Mouse (Mus musculus): ENCODE results near the gene Olfr1475. TPM values are rescaled to one million over a fixed set of nuclear protein-coding genes. Genes with fewer than 3 reads are reported as not detected.
"Not testable (repeated sequence)": the region's sequence is repeated elsewhere in the genome, so short reads cannot be mapped to it uniquely, and the experiment has no call there.

The Olfr1475 gene
- polyA plus RNA-seq (2012; fragmentation: generic; extraction: Trizol) = not detected

GRCm38 (mm10) chr19:13480096-13480495 is at the start of gene Olfr1475:
Gene Olfr1475 (minus strand): TSS chr19:13480196.
- no peak within 1 kb of the TSS for H3K4me2 ChIP-seq (ENCODE audit: low read depth)
- no peaks in the 10 kb centered on the region for H3K36me3 ChIP-seq (ENCODE audit: control insufficient read depth, insufficient read depth)
- TF ChIP-seq USF1 (IDR thresholded peaks at IDR 0.05; ENCODE audit: low read depth) = no peak
- no peak for TF ChIP-seq MYOG (IDR thresholded peaks at IDR 0.05; ENCODE audit: control insufficient read depth in 1 of 3, insufficient read depth in 1 of 3, insufficient read length in 2 of 3, low read depth in 2 of 3)
- no peak for TF ChIP-seq REST (IDR thresholded peaks at IDR 0.05; ENCODE audit: insufficient read depth, insufficient read length)
- no peak for TF ChIP-seq MYOD1 (IDR thresholded peaks at IDR 0.05; ENCODE audit: control insufficient read depth in 1 of 3, insufficient read length in 2 of 3, low read depth in 2 of 3)
- no peak for TF ChIP-seq SRF (IDR thresholded peaks at IDR 0.05; ENCODE audit: control insufficient read depth, insufficient read length, low read depth)
- no peak for TF ChIP-seq CEBPB (IDR thresholded peaks at IDR 0.05; ENCODE audit: insufficient read depth, poor library complexity, severe bottlenecking)
- TF ChIP-seq TCF3 (IDR thresholded peaks at IDR 0.05; ENCODE audit: insufficient read length, low read depth) = no peak
- no peak for TF ChIP-seq POLR2AphosphoS2 (IDR thresholded peaks at IDR 0.05; ENCODE audit: insufficient read length, low read depth)
- no peak for TF ChIP-seq TCF12 (IDR thresholded peaks at IDR 0.05; ENCODE audit: insufficient read depth, poor library complexity, severe bottlenecking)
- H3K79me2 ChIP-seq (ENCODE audit: control insufficient read depth, insufficient read depth) = no peaks in the 10 kb centered on the region
- no peaks in the 10 kb centered on the region for H3K27me3 ChIP-seq (ENCODE audit: control insufficient read depth, insufficient read depth, insufficient read length)
- H3K4me3 ChIP-seq = no peak within 1 kb of the TSS
- H3ac ChIP-seq (ENCODE audit: control insufficient read depth, insufficient read length) = no peak within 1 kb of the TSS

- Histone ChIP-seq H3K36me3 (ENCODE audit: control insufficient read depth, insufficient read depth) (no peaks in the 10 kb centered on the region), H3ac (ENCODE audit: control insufficient read depth, insufficient read length) (no peak within 1 kb of the TSS), H3K27me3 (ENCODE audit: control insufficient read depth, insufficient read depth, insufficient read length) (no peaks in the 10 kb centered on the region), H3K4me3 (no peak within 1 kb of the TSS), H3K79me2 (ENCODE audit: control insufficient read depth, insufficient read depth) (no peaks in the 10 kb centered on the region), H3K4me2 (ENCODE audit: low read depth) (no peak within 1 kb of the TSS)
- no peak for TF ChIP-seq MYOD1 (IDR thresholded peaks at IDR 0.05; ENCODE audit: control insufficient read depth in 1 of 3, insufficient read length in 2 of 3, low read depth in 2 of 3)
- TF ChIP-seq MYOG (IDR thresholded peaks at IDR 0.05; ENCODE audit: control insufficient read depth in 1 of 3, insufficient read depth in 1 of 3, insufficient read length in 2 of 3, low read depth in 2 of 3) = no peak
These were observed 47.6 kb upstream of the Olfr1475 start, which contains the start of gene Olfr1480 for GRCm38 (mm10) chr19:13527613-13528012. Gene Olfr1480 (plus strand): TSS chr19:13527913.

- no peak within 1 kb of the TSS for H3ac ChIP-seq (ENCODE audit: control insufficient read depth, insufficient read length)
- H3K4me3 ChIP-seq = no peak within 1 kb of the TSS
- no peaks in the 10 kb centered on the region for H3K36me3 ChIP-seq (ENCODE audit: control insufficient read depth, insufficient read depth)
- H3K27me3 ChIP-seq (ENCODE audit: control insufficient read depth, insufficient read depth, insufficient read length) = no peaks in the 10 kb centered on the region
- no peak within 1 kb of the TSS for H3K4me2 ChIP-seq (ENCODE audit: low read depth)
- H3K79me2 ChIP-seq (ENCODE audit: control insufficient read depth, insufficient read depth) = no peaks in the 10 kb centered on the region
- TF ChIP-seq E2F4 (IDR thresholded peaks at IDR 0.05; ENCODE audit: insufficient read depth) (no peak), POLR2A (IDR thresholded peaks at IDR 0.05; ENCODE audit: insufficient read length, low read depth) (no peak), MAX (IDR thresholded peaks at IDR 0.05; ENCODE audit: low read depth) (no peak), SRF (IDR thresholded peaks at IDR 0.05; ENCODE audit: control insufficient read depth, insufficient read length, low read depth) (no peak), MYOD1 (IDR thresholded peaks at IDR 0.05; ENCODE audit: control insufficient read depth in 1 of 3, insufficient read length in 2 of 3, low read depth in 2 of 3) (no peak), USF1 (IDR thresholded peaks at IDR 0.05; ENCODE audit: low read depth) (no peak), MYOG (IDR thresholded peaks at IDR 0.05; ENCODE audit: control insufficient read depth in 1 of 3, insufficient read depth in 1 of 3, insufficient read length in 2 of 3, low read depth in 2 of 3) (no peak), POLR2AphosphoS2 (IDR thresholded peaks at IDR 0.05; ENCODE audit: insufficient read length, low read depth) (no peak), TCF3 (IDR thresholded peaks at IDR 0.05; ENCODE audit: insufficient read length, low read depth) (no peak), CEBPB (IDR thresholded peaks at IDR 0.05; ENCODE audit: insufficient read depth, poor library complexity, severe bottlenecking) (no peak), TCF12 (IDR thresholded peaks at IDR 0.05; ENCODE audit: insufficient read depth, poor library complexity, severe bottlenecking) (no peak), REST (IDR thresholded peaks at IDR 0.05; ENCODE audit: insufficient read depth, insufficient read length) (no peak)
These were observed 20.2 kb upstream of the Olfr1475 start, which contains the start of gene Olfr1477 for GRCm38 (mm10) chr19:13500246-13500645. Gene Olfr1477 (plus strand): TSS chr19:13500546.

- not testable (repeated sequence) for H3K4me3 ChIP-seq; H3K27me3 ChIP-seq (ENCODE audit: control insufficient read depth, insufficient read depth, insufficient read length); H3K36me3 ChIP-seq (ENCODE audit: control insufficient read depth, insufficient read depth); H3K79me2 ChIP-seq (ENCODE audit: control insufficient read depth, insufficient read depth); H3K4me2 ChIP-seq (ENCODE audit: low read depth); H3ac ChIP-seq (ENCODE audit: control insufficient read depth, insufficient read length)
These were observed 10.7 kb downstream of the Olfr1475 start, which contains the start of gene Olfr1474 for GRCm38 (mm10) chr19:13469265-13469664. Gene Olfr1474 (plus strand): TSS chr19:13469565.

GRCm38 (mm10) chr19:13455986-13456385 is 24.0 kb downstream of the Olfr1475 start, which contains the start of gene Olfr1472:
Gene Olfr1472 (minus strand): TSS chr19:13456086.
- H3K36me3 ChIP-seq (ENCODE audit: control insufficient read depth, insufficient read depth) = no peaks in the 10 kb centered on the region
- no peak within 1 kb of the TSS for H3K4me3 ChIP-seq
- H3K27me3 ChIP-seq (ENCODE audit: control insufficient read depth, insufficient read depth, insufficient read length) = no peaks in the 10 kb centered on the region
- no peak within 1 kb of the TSS for H3K4me2 ChIP-seq (ENCODE audit: low read depth)
- no peak for TF ChIP-seq E2F4 (IDR thresholded peaks at IDR 0.05; ENCODE audit: insufficient read depth)
- no peak for TF ChIP-seq MAX (IDR thresholded peaks at IDR 0.05; ENCODE audit: low read depth)
- TF ChIP-seq POLR2A (IDR thresholded peaks at IDR 0.05; ENCODE audit: insufficient read length, low read depth) = no peak
- no peak for TF ChIP-seq SRF (IDR thresholded peaks at IDR 0.05; ENCODE audit: control insufficient read depth, insufficient read length, low read depth)
- TF ChIP-seq MYOD1 (IDR thresholded peaks at IDR 0.05; ENCODE audit: control insufficient read depth in 1 of 3, insufficient read length in 2 of 3, low read depth in 2 of 3) = no peak
- H3K79me2 ChIP-seq (ENCODE audit: control insufficient read depth, insufficient read depth) = no peaks in the 10 kb centered on the region
- no peak within 1 kb of the TSS for H3ac ChIP-seq (ENCODE audit: control insufficient read depth, insufficient read length)

GRCm38 (mm10) chr19:13443109-13443508 is 36.9 kb downstream of the Olfr1475 start, which contains the start of gene Olfr1471:
Gene Olfr1471 (plus strand): TSS chr19:13443409.
- not testable (repeated sequence) for H3K79me2 ChIP-seq (ENCODE audit: control insufficient read depth, insufficient read depth); H3K4me2 ChIP-seq (ENCODE audit: low read depth); H3K27me3 ChIP-seq (ENCODE audit: control insufficient read depth, insufficient read depth, insufficient read length); H3K36me3 ChIP-seq (ENCODE audit: control insufficient read depth, insufficient read depth); H3K4me3 ChIP-seq; H3ac ChIP-seq (ENCODE audit: control insufficient read depth, insufficient read length)

Other genes with a start within 250 kb of the Olfr1475 start
- gene Olfr1463, start 248.9 kb downstream of the Olfr1475 start, polyA plus RNA-seq (2012; fragmentation: generic; extraction: Trizol) = not detected
- gene Olfr1465, start 164.7 kb downstream of the Olfr1475 start, polyA plus RNA-seq (2012; fragmentation: generic; extraction: Trizol) = not detected
- not detected for gene Olfr1466, start 141.3 kb downstream of the Olfr1475 start, polyA plus RNA-seq (2012; fragmentation: generic; extraction: Trizol)
- not detected for gene Olfr1467, start 118.0 kb downstream of the Olfr1475 start, polyA plus RNA-seq (2012; fragmentation: generic; extraction: Trizol)
- not detected for gene Olfr1469, start 72.3 kb downstream of the Olfr1475 start, polyA plus RNA-seq (2012; fragmentation: generic; extraction: Trizol)
- gene Olfr1471, start 36.8 kb downstream of the Olfr1475 start, polyA plus RNA-seq (2012; fragmentation: generic; extraction: Trizol) = not detected
- gene Olfr1472, start 24.1 kb downstream of the Olfr1475 start, polyA plus RNA-seq (2012; fragmentation: generic; extraction: Trizol) = not detected
- gene Olfr1474, start 10.6 kb downstream of the Olfr1475 start, polyA plus RNA-seq (2012; fragmentation: generic; extraction: Trizol) = not detected
- gene Olfr1477, start 20.4 kb upstream of the Olfr1475 start, polyA plus RNA-seq (2012; fragmentation: generic; extraction: Trizol) = not detected
- not detected for gene Olfr1480, start 47.7 kb upstream of the Olfr1475 start, polyA plus RNA-seq (2012; fragmentation: generic; extraction: Trizol)
- not detected for gene Olfr1484, start 103.3 kb upstream of the Olfr1475 start, polyA plus RNA-seq (2012; fragmentation: generic; extraction: Trizol)
- not detected for gene Olfr1487, start 137.2 kb upstream of the Olfr1475 start, polyA plus RNA-seq (2012; fragmentation: generic; extraction: Trizol)
- not detected for gene Olfr1489, start 151.4 kb upstream of the Olfr1475 start, polyA plus RNA-seq (2012; fragmentation: generic; extraction: Trizol)
- gene Olfr1490, start 170.9 kb upstream of the Olfr1475 start, polyA plus RNA-seq (2012; fragmentation: generic; extraction: Trizol) = not detected
- not detected for gene Olfr1491, start 217.1 kb upstream of the Olfr1475 start, polyA plus RNA-seq (2012; fragmentation: generic; extraction: Trizol)
- gene Olfr1493-ps1, start 243.1 kb upstream of the Olfr1475 start, polyA plus RNA-seq (2012; fragmentation: generic; extraction: Trizol) = not detected